Mouse (Mus musculus) small intestine, adult 2 months (tissue): ENCODE results near the gene Trappc2l. TPM values are rescaled to one million over a fixed set of nuclear protein-coding genes. Genes with fewer than 3 reads are reported as not detected.
"Not testable (repeated sequence)": the region's sequence is repeated elsewhere in the genome, so short reads cannot be mapped to it uniquely, and the experiment has no call there.

ENCODE experiments used
- H3K27ac ChIP-seq: fragments of 200-500 bp; 2 replicates; pipeline ENCODE4 v1.5.1; 2012; ENCODE audit warnings: low read depth, low read length, control low read depth, inconsistent platforms; ENCODE audit not compliant: insufficient read depth
- H3K27me3 ChIP-seq: fragments of 200-500 bp; 2 replicates; pipeline ENCODE4 v1.6.1; 2012; ENCODE audit warnings: mild to moderate bottlenecking, moderate library complexity, low read length, inconsistent platforms; ENCODE audit not compliant: control insufficient read depth, insufficient read depth
- H3K36me3 ChIP-seq: fragments of 200-500 bp; 2 replicates; pipeline ENCODE4 v1.6.1; 2012; ENCODE audit warnings: mild to moderate bottlenecking, low read length, control low read depth, inconsistent platforms; ENCODE audit not compliant: control insufficient read depth, insufficient read depth
- H3K4me1 ChIP-seq: fragments of 200-500 bp; 2 replicates; pipeline ENCODE4 v1.6.1; 2012; ENCODE audit warnings: low read length, inconsistent platforms, mixed read lengths; ENCODE audit not compliant: control insufficient read depth, insufficient read depth, insufficient read length
- H3K4me3 ChIP-seq: fragments of 200-500 bp; 2 replicates; pipeline ENCODE4 v1.5.1; 2012; ENCODE audit warnings: low read depth, mild to moderate bottlenecking, control low read depth, inconsistent platforms, low read length, moderate library complexity
- CTCF ChIP-seq: fragments of 200-500 bp; IDR thresholded peaks from 2 replicates; pipeline ENCODE4 v1.5.1; 2012; ENCODE audit warnings: low read depth, mild to moderate bottlenecking, control low read depth, inconsistent platforms, low read length, moderate library complexity, mixed read lengths; ENCODE audit not compliant: insufficient replicate concordance, insufficient read length; ENCODE audit errors: extremely low read depth
- POLR2A ChIP-seq: fragments of 200-500 bp; IDR thresholded peaks from 2 replicates; pipeline ENCODE4 v1.6.1; 2012; ENCODE audit warnings: low read depth, mild to moderate bottlenecking, control low read depth, inconsistent platforms, low read length, moderate library complexity
- WGBS: fragments of 180-500 bp; shearing (Covaris S2); methylation state at CpG from one replicate; pipeline ENCODE4 v1.1.7; 2018; 5-methylcytosine and 5-hydroxymethylcytosine counted together
- polyA plus RNA-seq: library from polyadenylated mRNA; depleted of rRNA; stranded (reverse); fragments of >200 nt; gene quantifications from 2 replicates; pipeline ENCODE4 v1.2.3, GENCODE M21; 2012

Gene Trappc2l
- polyA plus RNA-seq, 1 experiment: 161 TPM

GRCm38 (mm10) chr8:122569329-122569728 lies 42.1 kb upstream of the Trappc2l start:
- H3K36me3 ChIP-seq: peaks cover 20% of the 10 kb centered on the region
- H3K4me1 ChIP-seq: peaks cover 30% of the 10 kb centered on the region
- H3K4me3 ChIP-seq: peak overlapping the region; percentile 47
- TF ChIP-seq CTCF (no peak), POLR2A (no peak)
- H3K27me3 ChIP-seq: no peaks in the 10 kb centered on the region
- 55% methylated on average over 9 of the region's 9 CpGs for WGBS
- H3K27ac ChIP-seq: no peak overlapping the region

- H3K27ac ChIP-seq: no peak overlapping the region
Observed at GRCm38 (mm10) chr8:122569996-122570395, 41.4 kb upstream of the Trappc2l start.

GRCm38 (mm10) chr8:122571153-122571552 lies 40.3 kb upstream of the Trappc2l start:
- Histone ChIP-seq H3K4me1 (peaks cover 40% of the 10 kb centered on the region), H3K27ac (no peak overlapping the region), H3K4me3 (no peak overlapping the region), H3K27me3 (no peaks in the 10 kb centered on the region), H3K36me3 (peaks cover 20% of the 10 kb centered on the region)
- TF ChIP-seq POLR2A: no peak
- TF ChIP-seq CTCF: no peak
- WGBS: 90% methylated on average over 11 of the region's 11 CpGs

More at GRCm38 (mm10) chr8:122569996-122570395, 41.4 kb upstream of the Trappc2l start:
- H3K4me1 ChIP-seq: peaks cover 33% of the 10 kb centered on the region
- peaks cover 20% of the 10 kb centered on the region for H3K36me3 ChIP-seq
- H3K27me3 ChIP-seq: no peaks in the 10 kb centered on the region
- H3K4me3 ChIP-seq: no peak overlapping the region
- 93% methylated on average over 16 of the region's 16 CpGs for WGBS
- TF ChIP-seq CTCF (no peak), POLR2A (no peak)

GRCm38 (mm10) chr8:122571750-122572267 lies 39.6 kb upstream of the Trappc2l start:
- WGBS: 89% methylated on average over 17 of the region's 17 CpGs
- peaks cover 36% of the 10 kb centered on the region for H3K4me1 ChIP-seq
- no peaks in the 10 kb centered on the region for H3K27me3 ChIP-seq
- H3K27ac ChIP-seq: no peak overlapping the region
- H3K36me3 ChIP-seq: peaks cover 20% of the 10 kb centered on the region
- TF ChIP-seq POLR2A (no peak), CTCF (no peak)
- no peak overlapping the region for H3K4me3 ChIP-seq

GRCm38 (mm10) chr8:122572751-122573150 lies 38.7 kb upstream of the Trappc2l start:
- Histone ChIP-seq H3K27me3 (no peaks in the 10 kb centered on the region), H3K27ac (peak overlapping the region; percentile 91; the same call in 1 of the 2 replicates), H3K4me3 (no peak overlapping the region), H3K36me3 (peaks cover 20% of the 10 kb centered on the region), H3K4me1 (peaks cover 37% of the 10 kb centered on the region)
- TF ChIP-seq CTCF (no peak), POLR2A (no peak)
- WGBS: 61% methylated on average over 3 of the region's 3 CpGs

GRCm38 (mm10) chr8:122573176-122573575 lies 38.3 kb upstream of the Trappc2l start:
- Histone ChIP-seq H3K36me3 (peaks cover 20% of the 10 kb centered on the region), H3K27ac (peak overlapping the region; percentile 91; the same call in 1 of the 2 replicates), H3K4me1 (peaks cover 37% of the 10 kb centered on the region)
- not testable (repeated sequence) for H3K27me3 ChIP-seq, H3K4me3 ChIP-seq
- WGBS: 62% methylated on average over 4 of the region's 4 CpGs

- Histone ChIP-seq H3K4me3 (no peak overlapping the region), H3K27me3 (no peaks in the 10 kb centered on the region), H3K36me3 (peaks cover 20% of the 10 kb centered on the region), H3K4me1 (peaks cover 37% of the 10 kb centered on the region), H3K27ac (peak overlapping the region; percentile 91)
- WGBS: 59% methylated on average over 9 of the region's 9 CpGs
- TF ChIP-seq CTCF (no peak), POLR2A (no peak)
Observed at GRCm38 (mm10) chr8:122573577-122573976, 37.9 kb upstream of the Trappc2l start.
